Mouse (Mus musculus) bone marrow, adult 2 months (tissue): ENCODE measurements at regions not wholly inside any gene's neighbourhood (a gene's known extent, or its start where the extent isn't known, plus 50 kb on each side); places are given as distances from the start of the nearest gene placed in this dataset.

Experiments
- CTCF ChIP-seq: fragments of 200-500 bp; IDR thresholded peaks from 2 replicates; pipeline ENCODE4 v1.5.1; 2011; ENCODE audit warnings: low read length, control low read depth; ENCODE audit not compliant: control insufficient read depth, insufficient read depth
- POLR2A ChIP-seq: fragments of 200-500 bp; IDR thresholded peaks from 2 replicates; pipeline ENCODE4 v1.6.1; 2011; ENCODE audit warnings: low read depth, mild to moderate bottlenecking, control low read depth, low read length, borderline replicate concordance; ENCODE audit not compliant: control insufficient read depth

DNA sequence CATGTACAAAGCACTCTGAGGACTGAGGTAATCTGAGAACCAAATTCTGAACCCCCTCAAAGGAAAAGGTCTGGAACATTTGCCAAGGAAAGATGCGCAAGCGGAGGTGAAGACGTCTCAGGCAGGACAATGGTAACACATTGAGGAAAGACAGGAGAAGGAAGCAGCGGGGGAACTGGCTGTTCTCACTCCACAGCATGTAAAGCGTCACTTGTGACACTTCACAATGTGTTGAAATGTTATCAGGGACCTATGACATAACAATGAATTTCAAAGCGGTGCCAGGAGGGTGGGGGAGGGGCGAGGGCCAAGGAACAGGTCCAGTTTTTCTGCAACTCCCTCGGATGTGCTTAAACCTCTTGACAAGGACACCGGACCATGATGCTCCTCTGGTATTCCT is 515.3 kb upstream of the Adgrl2 start:
- TF ChIP-seq POLR2A (no peak), CTCF (no peak)
